Mouse (Mus musculus) monocyte, adult 5-6 weeks (primary cell): ENCODE measurements around the gene Tmem235. TPM values are rescaled to one million over a fixed set of nuclear protein-coding genes. Genes with fewer than 3 reads are reported as not detected.
A peak's percentile ranks its signal among the peaks of the same experiment; 100 is the strongest.
"Not testable (repeated sequence)": the region's sequence is repeated elsewhere in the genome, so short reads cannot be mapped to it uniquely, and the experiment has no call there.

Source experiments
- ATAC-seq: fragments of 153-309, 156-312 bp; replicated peaks from 2 replicates; pipeline ENCODE4 v1.8.0; 2017; ENCODE audit warnings: mild to moderate bottlenecking; ENCODE audit not compliant: low TSS enrichment, insufficient number of reproducible peaks, severe bottlenecking, poor library complexity, low FRiP score
- total RNA-seq: library from RNA; stranded (forward); fragments of 200-1000, 200-491, 200-594 nt; gene quantifications from 3 replicates; pipeline ENCODE4 v1.2.3, GENCODE M21; 2017

Tmem235 gene
- total RNA-seq, 1 experiment from 2014 or later, result not detected

GRCm38 (mm10) chr11:117829671-117830215 lies 30.8 kb upstream of the Tmem235 start:
- no peak for ATAC-seq

GRCm38 (mm10) chr11:117830401-117830800 lies 30.2 kb upstream of the Tmem235 start:
- no peak for ATAC-seq

GRCm38 (mm10) chr11:117832086-117832969 lies 28.2 kb upstream of the Tmem235 start:
- peak; percentile 69 for ATAC-seq

- ATAC-seq, result not testable (repeated sequence)
These were observed 27.0 kb upstream of the Tmem235 start for GRCm38 (mm10) chr11:117833509-117833908.

GRCm38 (mm10) chr11:117834086-117834485 lies 26.5 kb upstream of the Tmem235 start:
- ATAC-seq, result no peak

- ATAC-seq, result no peak
These were observed 24.2 kb upstream of the Tmem235 start for GRCm38 (mm10) chr11:117836306-117836705.

- ATAC-seq, result no peak
These were observed 22.0 kb upstream of the Tmem235 start for GRCm38 (mm10) chr11:117838572-117838971.

- ATAC-seq, result no peak
These were observed 21.5 kb upstream of the Tmem235 start for GRCm38 (mm10) chr11:117839021-117839420.

GRCm38 (mm10) chr11:117840910-117841309 lies 19.6 kb upstream of the Tmem235 start:
- ATAC-seq, result no peak

GRCm38 (mm10) chr11:117843434-117843833 lies 17.1 kb upstream of the Tmem235 start:
- no peak for ATAC-seq

- no peak for ATAC-seq
These were observed 15.6 kb upstream of the Tmem235 start for GRCm38 (mm10) chr11:117844997-117845396.

- no peak for ATAC-seq
These were observed 14.9 kb upstream of the Tmem235 start for GRCm38 (mm10) chr11:117845651-117846050.

- no peak for ATAC-seq
These were observed 13.9 kb upstream of the Tmem235 start for GRCm38 (mm10) chr11:117846640-117847039.

- ATAC-seq, result no peak
These were observed 12.8 kb upstream of the Tmem235 start for GRCm38 (mm10) chr11:117847593-117848215.

- ATAC-seq, result peak; percentile 47
These were observed 12.1 kb upstream of the Tmem235 start for GRCm38 (mm10) chr11:117848271-117848984.

GRCm38 (mm10) chr11:117848985-117849671 lies 11.4 kb upstream of the Tmem235 start, which contains the start of gene Birc5:
Gene Birc5, plus strand, starts transcription at chr11:117849251.
- peak; percentile 87 for ATAC-seq

- no peak for ATAC-seq
These were observed 7.7 kb upstream of the Tmem235 start for GRCm38 (mm10) chr11:117852875-117853274.

GRCm38 (mm10) chr11:117854241-117854640 lies 6.3 kb upstream of the Tmem235 start:
- ATAC-seq, result no peak
